Mouse (Mus musculus): Measurements from ENCODE around the gene Olfr490.

Gene Olfr490

GRCm38 (mm10) chr7:108288834-108289233 lies at the start of gene Olfr490:
TSS of gene Olfr490 (minus strand) at chr7:108288934.
- DNase-seq (ENCODE audit: low read depth, low spot score): no peak

DNA sequence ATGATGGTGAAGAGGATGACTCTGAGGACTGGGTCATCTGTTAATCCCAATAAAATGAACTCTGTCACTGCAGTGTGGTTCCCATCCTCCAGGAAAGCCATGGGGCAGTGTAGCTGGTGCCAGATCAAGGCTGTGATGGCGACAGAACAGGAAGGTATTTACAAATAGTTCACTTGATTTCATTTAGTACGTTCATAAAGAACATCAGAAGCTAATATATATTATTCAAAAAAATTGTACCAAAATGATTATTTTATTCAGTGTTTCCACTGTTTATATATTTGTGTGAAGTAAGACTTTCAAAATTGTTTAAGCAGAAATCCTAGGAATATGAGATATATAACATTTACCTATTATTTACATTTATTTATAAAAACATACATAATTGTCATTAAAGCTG lies 34.8 kb upstream of the Olfr490 start, which contains the start of gene Olfr492:
Olfr492 (minus strand) TSS at position 101 of the 400 bp plus-strand sequence.
- no peak for DNase-seq (ENCODE audit: low read depth, low spot score)

GRCm38 (mm10) chr7:108313151-108313550 lies 24.4 kb upstream of the Olfr490 start, which contains the start of gene Olfr491:
TSS of gene Olfr491 (plus strand) at chr7:108313451.
- DNase-seq (ENCODE audit: low read depth, low spot score): no peak

GRCm38 (mm10) chr7:108258247-108258646 lies 30.5 kb downstream of the Olfr490 start, which contains the start of gene Olfr488:
TSS of gene Olfr488 (minus strand) at chr7:108258347.
- no peak for DNase-seq (ENCODE audit: low read depth, low spot score)

All from skeletal muscle tissue, adult 2 months (tissue).